ENCODE assay signal across 8 mouse cellular contexts in genomic region chr9:24974021-24974741, GRCm38 (mm10).
A peak's percentile ranks its signal among the peaks of the same experiment; 100 is the strongest.
DNase-seq lines count a peak whose midpoint lies in the region; ATAC-seq lines count a peak whose summit lies in the region.

No protein-coding gene starts in this region.

- no peaks in the 10 kb centered on the region for H3K36me3 ChIP-seq in heart, embryonic 14.5 days (ENCODE audit: control insufficient read depth, insufficient read depth, low read length)
- no peaks in the 10 kb centered on the region for H3K36me3 ChIP-seq in kidney, embryonic 16.5 days (ENCODE audit: insufficient read depth, low read length)

- peak overlapping the region; percentile 94 to 98 for H3K27ac ChIP-seq in heart, embryonic 14.5 days (replicated peaks in 1 of 2; ENCODE audit: control insufficient read depth in 1 of 2, insufficient read depth in 1 of 2, low read depth in 2 of 2, low read length in 2 of 2)
- H3K27ac ChIP-seq in kidney, embryonic 16.5 days (ENCODE audit: low read length) = no peak overlapping the region

- peak overlapping the region; percentile 42 for H3K9ac ChIP-seq in heart, embryonic 14.5 days (ENCODE audit: low read length)
- H3K9ac ChIP-seq in kidney, embryonic 16.5 days (replicated peaks; ENCODE audit: low read length) = no peak overlapping the region

- H3K27me3 ChIP-seq in heart, embryonic 14.5 days (ENCODE audit: control insufficient read depth, insufficient read depth, low read length) = no peaks in the 10 kb centered on the region
- no peaks in the 10 kb centered on the region for H3K27me3 ChIP-seq in kidney, embryonic 16.5 days (ENCODE audit: insufficient read depth, low read length)

- peaks cover 23 to 50% of the 10 kb centered on the region in 2 experiments for H3K4me1 ChIP-seq in heart, embryonic 14.5 days (ENCODE audit: control insufficient read depth in 2 of 2, insufficient read depth in 2 of 2, low read length in 2 of 2)
- peaks cover 9% of the 10 kb centered on the region; the same call in 1 of the 2 replicates for H3K4me1 ChIP-seq in kidney, embryonic 16.5 days (ENCODE audit: insufficient read depth, low read length)

- H3K4me2 ChIP-seq in heart, embryonic 14.5 days (ENCODE audit: low read length) = peak overlapping the region; percentile 56
- H3K4me2 ChIP-seq in kidney, embryonic 16.5 days (replicated peaks; ENCODE audit: low read depth, low read length) = peak overlapping the region; percentile 41

- no peaks in the 10 kb centered on the region for H3K9me3 ChIP-seq in heart, embryonic 14.5 days (ENCODE audit: control insufficient read depth, low read length)
- no peaks in the 10 kb centered on the region for H3K9me3 ChIP-seq in kidney, embryonic 16.5 days (ENCODE audit: low read length)

- no peak overlapping the region for H3K4me3 ChIP-seq in heart, embryonic 14.5 days (ENCODE audit: control insufficient read depth in 1 of 2, insufficient read depth in 1 of 2, low read depth in 1 of 2, low read length in 2 of 2)
- H3K4me3 ChIP-seq in kidney, embryonic 16.5 days (ENCODE audit: low read length) = peak overlapping the region; percentile 13; the same call in 1 of the 2 replicates

- peak; percentile 6 for DNase-seq in NIH3T3 (ENCODE audit: low read depth)
- DNase-seq in embryo, embryonic 11.5 days (ENCODE audit: low read depth, low spot score) = peak; percentile 3
- peak; percentile 49 to 75 for DNase-seq in lung, postnatal 4 days
- DNase-seq in layer of hippocampus, postnatal 36 days = no peak
- no peak for DNase-seq in thymus, postnatal 14 days
- no peak for DNase-seq in right cerebral cortex, postnatal 36 days (ENCODE audit: low spot score in 2 of 2)

- ATAC-seq in heart, embryonic 14.5 days (ENCODE audit: insufficient number of reproducible peaks, insufficient read depth, low FRiP score, low read depth) = peak; percentile 97
- 0 out of 2 replicates have a peak, but pooled peaks have one; percentile 59 for ATAC-seq in kidney, embryonic 16.5 days (ENCODE audit: low FRiP score, low TSS enrichment)

- under 1% methylated on average over 19 of the region's 19 CpGs for WGBS in heart, embryonic 14.5 days
- 9% methylated on average over 19 of the region's 19 CpGs for WGBS in kidney, embryonic 16.5 days

Comparison
In these comparisons a context has a peak if more than half of its experiments do, and no peak if none do; other contexts are left out.
1. DNase-seq: peak in NIH3T3 (single experiment), embryo, embryonic 11.5 days (single experiment) and lung, postnatal 4 days (2 of 2); none in layer of hippocampus, postnatal 36 days (0 of 2), thymus, postnatal 14 days (single experiment) and right cerebral cortex, postnatal 36 days (0 of 2).